18 mouse cellular contexts compared by ENCODE assay signal in genomic region chr3:117839867-117840545, GRCm38 (mm10). TPM values are rescaled to one million over a fixed set of nuclear protein-coding genes. Genes with fewer than 3 reads are reported as not detected.
DNase-seq lines count a peak whose midpoint lies in the region; ATAC-seq and TF ChIP-seq lines count a peak whose summit lies in the region.
"Had no signal": no experiment of that assay in that cellular context is flagged by ENCODE, and none has a peak within 500 bp of the region (broad histone marks: within the 10 kb centered on the region; RNA-seq: fewer than 3 reads in every experiment).

No protein-coding gene starts in this region.

- no peaks in the 10 kb centered on the region for H3K4me1 ChIP-seq in lung, embryonic 14.5 days (ENCODE audit: insufficient read depth)
- H3K4me1 ChIP-seq in forebrain, embryonic 16.5 days (replicated peaks; ENCODE audit: control insufficient read depth, insufficient read depth, low read length) = peaks cover 3% of the 10 kb centered on the region
- H3K4me1 ChIP-seq: limb, embryonic 15.5 days; neural tube, embryonic 13.5 days had no signal

- H3K9me3 ChIP-seq in lung, embryonic 14.5 days (ENCODE audit: low read depth, low read length) = no peaks in the 10 kb centered on the region
- H3K9me3 ChIP-seq in forebrain, embryonic 16.5 days (ENCODE audit: control insufficient read depth, low read length) = no peaks in the 10 kb centered on the region
- H3K9me3 ChIP-seq: limb, embryonic 15.5 days; neural tube, embryonic 13.5 days had no signal

- H3K27ac ChIP-seq in lung, embryonic 14.5 days (ENCODE audit: low read depth) = no peak overlapping the region
- peak overlapping the region; percentile 83 for H3K27ac ChIP-seq in forebrain, embryonic 16.5 days (ENCODE audit: low read length)
- H3K27ac ChIP-seq: limb, embryonic 15.5 days; neural tube, embryonic 13.5 days had no signal

- no peak overlapping the region for H3K9ac ChIP-seq in lung, embryonic 14.5 days
- no peak overlapping the region for H3K9ac ChIP-seq in forebrain, embryonic 16.5 days (replicated peaks; ENCODE audit: low read depth, low read length)
- H3K9ac ChIP-seq: limb, embryonic 15.5 days; liver, postnatal 0 days; neural tube, embryonic 13.5 days had no signal

- no peak overlapping the region for H3K4me2 ChIP-seq in lung, embryonic 14.5 days
- H3K4me2 ChIP-seq in forebrain, embryonic 16.5 days (ENCODE audit: low read length) = no peak overlapping the region; the same call in 1 of the 2 replicates
- H3K4me2 ChIP-seq: limb, embryonic 15.5 days; neural tube, embryonic 13.5 days had no signal

- no peak for DNase-seq in frontal cortex, postnatal 14 days (ENCODE audit: low spot score in 2 of 2)
- peak; percentile 10 for DNase-seq in lung, embryonic 14.5 days
- DNase-seq in lung, postnatal 14 days = no peak
- peak; percentile 68 for DNase-seq in telencephalon, adult 2 months (ENCODE audit: low read depth, low spot score)
- DNase-seq in kidney, postnatal 14 days = no peak
- DNase-seq: adrenal gland, postnatal 14 days; cerebellum, adult 9-11 months; heart, adult 11 months; kidney, adult 8-10 months; kidney, postnatal 36 days; liver, postnatal 0 days; lung, postnatal 36 days had no signal

- TF ChIP-seq CTCF in lung, embryonic 14.5 days (IDR thresholded peaks at IDR 0.05; ENCODE audit: low read depth) = no peak

- no peak overlapping the region for H3K4me3 ChIP-seq in lung, embryonic 14.5 days (ENCODE audit: low read depth, low read length)
- no peak overlapping the region for H3K4me3 ChIP-seq in forebrain, embryonic 16.5 days (replicated peaks; ENCODE audit: low read length)
- H3K4me3 ChIP-seq: limb, embryonic 15.5 days; neural tube, embryonic 13.5 days had no signal

- WGBS in lung, embryonic 14.5 days = 51% methylated on average over 12 of the region's 12 CpGs
- 40% methylated on average over 12 of the region's 12 CpGs for WGBS in forebrain, embryonic 16.5 days

- H3K36me3 ChIP-seq in lung, embryonic 14.5 days (ENCODE audit: insufficient read depth) = peaks cover 5% of the 10 kb centered on the region; the same call in 1 of the 2 replicates
- no peaks in the 10 kb centered on the region for H3K36me3 ChIP-seq in forebrain, embryonic 16.5 days (ENCODE audit: control insufficient read depth, insufficient read depth)
- H3K36me3 ChIP-seq: neural tube, embryonic 13.5 days had no signal

- H3K27me3 ChIP-seq in lung, embryonic 14.5 days (ENCODE audit: insufficient read depth, low read length) = no peaks in the 10 kb centered on the region
- no peaks in the 10 kb centered on the region for H3K27me3 ChIP-seq in forebrain, embryonic 16.5 days (replicated peaks; ENCODE audit: control insufficient read depth, insufficient read depth, low read length)
- H3K27me3 ChIP-seq: limb, embryonic 15.5 days; neural tube, embryonic 13.5 days; Patski had no signal

- peak; percentile 86 for ATAC-seq in frontal cortex, adult (ENCODE audit: low TSS enrichment)
- ATAC-seq in lung, embryonic 14.5 days (ENCODE audit: insufficient read depth) = no peak
- ATAC-seq in forebrain, embryonic 16.5 days = peak; percentile 87
- ATAC-seq: activated CD4-positive, CD25-positive, alpha-beta regulatory T cell, adult 4 months; liver, postnatal 0 days; Patski had no signal

RNA-seq across cellular contexts. Expression of gene Snx7, which starts 28.7 kb away (rescaled TPM):
- 43.1 and 48.2 TPM in 2 replicates for polyA plus RNA-seq in lung, embryonic 14.5 days (2014; fragmentation: Nextera tagmentation; extraction: Ambion mirVana)
- polyA plus RNA-seq in forebrain, embryonic 16.5 days (2015; fragmentation: Nextera tagmentation; extraction: Ambion mirVana) = 17.1 and 19.8 TPM in 2 replicates
- polyA plus RNA-seq: activated CD4-positive, CD25-positive, alpha-beta regulatory T cell, adult 4 months had no signal

Comparison
In these comparisons a context has a peak if more than half of its experiments do, and no peak if none do; other contexts are left out.
1. DNase-seq: peak in lung, embryonic 14.5 days (single experiment) and telencephalon, adult 2 months (single experiment); none in frontal cortex, postnatal 14 days (0 of 2), lung, postnatal 14 days (single experiment) and kidney, postnatal 14 days (single experiment).